Mouse (Mus musculus): ENCODE results near the gene Pdcl2.

Pdcl2 gene

DNA sequence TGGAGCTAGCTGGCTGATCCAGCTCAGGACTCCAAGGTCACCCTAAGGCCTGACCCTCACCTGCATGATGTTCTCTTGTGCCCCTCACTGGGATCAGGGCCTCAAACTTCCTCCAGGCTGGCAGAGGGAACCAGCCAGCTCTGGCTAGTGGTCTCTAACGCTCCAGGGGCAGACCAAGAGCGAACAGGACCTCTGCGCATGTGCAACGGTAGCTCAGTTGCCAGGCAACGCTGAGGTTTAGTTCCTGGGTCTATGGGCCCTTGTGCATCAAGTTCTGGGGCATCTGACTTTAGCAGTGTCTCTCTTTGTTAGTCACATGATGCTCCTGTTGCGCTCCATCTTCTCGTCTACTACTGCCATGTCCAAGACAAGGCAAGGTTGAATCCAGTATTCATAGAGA is at the start of gene Pdcl2:
Gene Pdcl2, minus strand, starts transcription at position 204 of the 400 bp plus-strand sequence.
- DNase-seq, result no peak

DNA sequence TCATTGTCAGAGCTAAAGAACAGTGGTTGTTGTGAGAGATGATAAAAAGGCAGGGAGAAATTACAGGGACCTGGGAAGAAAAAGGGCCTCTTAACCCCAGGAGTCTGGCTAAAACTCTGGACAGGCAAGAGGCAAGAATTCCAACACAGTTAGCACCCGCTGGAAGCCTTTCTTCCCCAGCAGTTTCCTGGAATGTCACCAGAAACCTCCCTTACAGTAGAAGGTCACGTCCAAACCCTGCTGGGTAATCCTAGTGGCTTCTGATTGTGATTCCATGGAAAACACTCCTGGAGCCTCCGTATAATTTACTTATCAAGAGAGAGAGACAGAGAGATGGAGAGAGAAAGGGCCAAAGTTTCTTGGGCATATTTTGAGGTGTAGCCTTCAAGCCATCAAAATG is 48.3 kb upstream of the Pdcl2 start:
- DNase-seq, result no peak

DNA sequence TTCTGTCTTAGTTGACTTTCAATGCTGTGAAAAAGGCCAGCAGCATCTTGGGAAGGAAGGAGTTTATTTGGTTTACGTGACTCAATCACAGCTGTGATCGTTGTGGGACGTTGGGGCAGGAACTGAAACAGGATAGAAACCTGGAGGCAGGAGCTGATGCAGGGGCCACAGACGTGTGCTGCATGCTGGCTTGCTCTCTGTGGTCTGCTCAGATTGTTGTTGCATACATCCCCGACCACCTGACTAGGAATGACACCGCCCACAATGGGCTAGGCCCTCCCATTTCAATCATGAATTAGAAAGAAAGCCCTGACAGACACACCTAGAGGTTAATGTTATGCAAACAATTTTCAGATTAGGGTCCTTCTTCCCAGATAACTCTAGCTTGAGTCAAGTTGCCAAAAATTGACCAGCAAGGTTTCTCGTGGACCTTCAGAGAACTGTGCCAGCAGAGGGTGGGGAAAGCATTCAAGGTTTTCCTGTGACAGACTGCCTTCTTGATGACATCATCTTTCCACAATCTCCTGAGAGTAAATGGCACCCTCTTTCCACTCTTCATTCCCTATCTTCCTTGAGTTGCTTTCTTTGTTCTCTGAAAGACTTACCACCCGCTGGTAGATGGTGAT is 38.4 kb upstream of the Pdcl2 start:
- no peak for DNase-seq

DNA sequence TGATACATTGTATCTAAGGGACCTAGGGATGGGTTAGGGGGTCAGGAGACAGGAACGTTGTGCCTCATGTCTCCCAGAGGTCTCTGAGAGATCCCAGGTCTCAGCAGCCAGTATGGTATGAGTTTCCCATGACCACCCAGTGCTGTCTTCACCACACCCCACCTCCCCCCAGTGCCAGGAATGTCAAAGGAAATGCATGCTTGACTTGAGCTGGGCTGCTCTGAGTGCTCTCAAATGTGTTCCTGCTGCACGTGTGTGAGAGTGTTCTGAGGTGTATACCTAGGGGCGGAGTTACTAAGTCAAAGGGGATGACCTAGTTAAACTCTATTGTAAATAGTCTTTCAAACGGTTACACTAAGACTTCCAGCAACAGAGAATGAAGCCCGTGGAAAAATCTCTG is 34.5 kb upstream of the Pdcl2 start:
- DNase-seq, result no peak

DNA sequence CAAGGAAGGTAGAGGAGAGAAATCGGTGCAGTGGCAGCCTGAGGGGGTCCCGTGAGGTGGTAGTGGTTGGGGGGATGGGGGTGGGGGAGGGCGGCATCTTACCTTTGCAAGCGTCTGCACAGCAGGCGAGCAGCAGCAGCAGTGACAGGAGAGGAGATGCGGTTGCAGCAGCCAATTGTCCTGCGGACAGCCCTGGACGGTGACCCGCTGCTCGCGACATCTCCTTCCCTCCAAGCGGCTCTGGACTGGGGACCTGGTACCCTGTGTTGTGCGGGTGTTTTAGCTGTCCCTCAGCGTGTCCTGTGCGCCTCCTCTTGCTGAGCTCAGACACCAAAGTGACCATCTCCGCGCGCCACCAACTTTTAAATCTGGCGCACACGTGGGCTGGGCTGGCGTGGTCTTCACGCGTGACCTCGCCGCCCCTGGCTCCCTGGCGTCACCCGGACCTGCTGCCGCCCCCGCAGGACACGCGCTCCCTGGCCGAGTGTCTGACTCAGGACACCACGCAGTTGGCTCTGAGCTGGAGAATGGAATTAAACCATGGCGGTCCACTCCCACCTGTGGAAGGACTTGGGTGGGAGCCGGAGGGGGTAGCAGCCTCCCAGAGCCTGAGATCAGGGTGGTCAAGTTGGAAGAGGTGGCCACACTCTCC is 32.6 kb upstream of the Pdcl2 start, which contains the start of gene Nmu:
Gene Nmu, minus strand, starts transcription at position 336 of the 652 bp plus-strand sequence.
- DNase-seq, result no peak

DNA sequence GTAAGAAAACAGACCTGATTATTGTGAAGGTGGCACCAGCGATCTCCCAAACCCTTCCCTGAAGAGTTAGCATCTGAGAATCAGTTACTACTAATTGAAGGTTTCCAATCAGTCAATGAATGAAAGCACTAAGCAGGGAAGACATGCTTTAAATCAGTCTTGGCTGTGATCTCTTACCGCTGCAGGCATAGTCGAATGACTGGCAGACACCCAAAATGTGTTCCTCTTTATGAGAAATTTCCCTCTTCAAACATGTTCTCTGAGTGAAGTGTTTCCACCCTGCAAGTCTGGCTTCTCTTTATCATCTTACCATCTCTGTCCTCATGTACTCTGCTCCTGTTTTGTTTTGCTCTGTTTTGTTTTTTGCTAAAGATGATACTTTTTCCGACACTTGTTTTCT is 29.8 kb upstream of the Pdcl2 start:
- no peak for DNase-seq

DNA sequence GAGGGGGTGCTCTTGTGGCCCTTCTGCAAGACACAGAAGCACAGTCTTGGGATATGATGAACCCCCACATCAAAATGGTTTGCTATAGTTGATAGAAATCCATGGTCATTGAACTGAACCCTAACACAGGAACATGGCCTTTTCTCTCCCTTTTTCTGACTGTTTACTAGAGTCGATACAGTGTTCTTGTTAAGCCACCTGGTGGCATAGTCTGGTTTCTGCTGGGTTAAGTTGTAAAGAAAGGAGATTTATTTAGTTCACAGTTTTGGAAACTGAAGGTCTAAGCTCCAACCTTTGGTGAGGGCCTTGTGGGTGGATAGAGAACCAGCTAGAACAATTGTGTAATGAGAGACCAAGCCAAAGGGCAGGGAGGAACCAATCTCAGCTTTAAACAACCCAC is 29.1 kb upstream of the Pdcl2 start:
- no peak for DNase-seq

DNA sequence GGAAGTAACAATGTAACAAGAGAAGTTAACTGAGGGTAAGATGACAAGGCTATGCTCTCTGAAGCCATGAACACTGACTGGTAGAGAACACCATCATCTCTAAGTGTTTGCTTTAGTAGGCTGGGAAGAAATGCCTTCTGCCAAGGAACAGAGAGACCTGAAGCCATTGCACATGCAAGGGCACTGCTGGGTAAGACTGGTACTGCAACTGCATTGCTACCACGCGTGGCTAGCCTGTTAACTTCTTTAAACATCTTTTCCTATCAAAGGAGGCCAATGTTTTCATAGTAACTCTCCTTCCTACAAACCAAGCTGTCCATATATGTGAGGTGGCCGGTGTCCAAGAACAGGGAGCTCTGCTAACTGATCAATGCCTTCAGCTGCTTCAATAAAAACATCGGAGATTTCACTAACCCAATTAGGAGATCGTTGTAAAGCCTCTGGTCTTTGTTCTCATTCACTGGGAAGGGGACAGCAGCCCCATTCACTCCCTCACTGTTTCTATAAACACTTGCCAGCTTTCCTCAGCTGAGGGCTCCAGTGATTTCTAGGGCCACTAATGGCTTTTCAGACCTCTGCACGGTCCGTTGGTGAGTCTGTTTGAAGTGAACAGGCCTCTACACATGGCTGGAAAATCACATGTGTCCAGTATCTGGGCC is 21.1 kb upstream of the Pdcl2 start:
- no peak for DNase-seq

DNA sequence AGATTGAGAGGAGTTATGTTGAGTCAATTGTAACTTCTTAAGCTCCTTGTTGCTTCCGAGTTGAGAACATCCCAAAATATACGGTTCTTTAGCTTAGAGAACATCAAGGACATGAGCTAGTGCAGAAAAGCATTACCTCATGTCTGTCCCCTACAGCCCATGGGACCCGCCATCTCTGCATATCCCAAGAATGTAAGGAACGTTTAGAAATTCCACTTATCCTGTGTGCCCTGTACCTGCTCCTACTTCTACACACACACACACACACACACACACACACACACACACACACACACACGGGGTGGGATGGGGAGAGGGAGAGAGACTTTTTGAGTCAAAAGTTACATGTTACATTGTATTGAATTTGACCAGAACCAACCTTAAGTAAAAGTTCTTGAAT is 20.6 kb upstream of the Pdcl2 start:
- no peak for DNase-seq

DNA sequence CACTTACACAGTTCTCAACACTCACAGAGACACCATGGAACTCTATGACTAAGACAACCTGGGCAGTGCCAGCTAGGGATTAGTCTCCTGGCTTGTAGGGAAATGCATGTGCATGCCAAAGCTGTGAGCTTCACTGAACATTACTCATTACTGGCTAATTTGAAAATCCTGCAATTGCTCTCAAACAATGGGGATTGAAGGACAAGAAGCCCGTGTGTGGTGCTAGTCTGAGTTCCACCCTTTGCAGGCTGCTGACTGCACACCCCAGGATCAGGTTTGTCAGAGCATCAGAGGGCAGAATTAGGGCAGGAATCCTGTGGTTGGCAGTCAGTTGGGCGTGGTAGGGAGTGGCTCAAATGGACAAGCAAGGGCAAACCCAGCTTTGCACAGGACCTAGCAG is 15.2 kb upstream of the Pdcl2 start:
- no peak for DNase-seq

DNA sequence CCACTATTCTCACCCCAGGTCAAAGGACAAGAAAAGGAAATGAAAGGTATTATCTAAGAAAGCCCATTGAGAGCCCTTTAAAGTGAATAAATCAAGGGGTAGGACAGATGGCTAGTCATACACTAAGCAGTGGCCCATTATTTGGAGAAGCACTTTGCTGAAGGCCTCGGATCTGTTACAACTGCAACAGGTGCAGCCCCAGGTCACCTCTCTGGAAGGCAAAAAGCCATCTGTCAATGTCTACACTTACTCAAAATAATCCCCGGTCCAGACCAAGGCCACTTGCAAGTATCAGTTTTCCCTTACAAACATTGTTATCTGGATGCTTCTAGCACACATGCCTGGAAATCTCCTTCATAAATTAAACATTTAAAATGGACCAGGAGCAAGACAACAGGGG is 10.0 kb upstream of the Pdcl2 start:
- DNase-seq, result no peak

DNA sequence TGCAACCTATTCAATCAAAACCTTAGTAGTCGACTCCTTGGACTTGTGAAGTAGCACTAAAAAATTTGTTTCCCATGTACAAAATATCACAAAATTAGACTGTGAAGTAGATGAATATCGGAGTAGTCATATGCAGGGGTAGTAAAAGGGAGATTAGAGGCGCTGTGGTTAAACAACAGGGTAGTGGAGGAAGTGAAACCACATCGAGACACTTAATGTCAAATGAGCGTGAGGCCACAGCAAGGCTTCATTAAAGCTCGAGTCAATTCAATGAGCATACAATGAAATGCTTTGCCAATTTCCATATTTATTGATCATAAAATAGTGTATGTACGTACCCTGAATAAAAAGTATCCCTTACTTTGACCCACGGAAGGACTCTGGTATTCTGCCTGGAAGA is 6.1 kb upstream of the Pdcl2 start:
- DNase-seq, result no peak

DNA sequence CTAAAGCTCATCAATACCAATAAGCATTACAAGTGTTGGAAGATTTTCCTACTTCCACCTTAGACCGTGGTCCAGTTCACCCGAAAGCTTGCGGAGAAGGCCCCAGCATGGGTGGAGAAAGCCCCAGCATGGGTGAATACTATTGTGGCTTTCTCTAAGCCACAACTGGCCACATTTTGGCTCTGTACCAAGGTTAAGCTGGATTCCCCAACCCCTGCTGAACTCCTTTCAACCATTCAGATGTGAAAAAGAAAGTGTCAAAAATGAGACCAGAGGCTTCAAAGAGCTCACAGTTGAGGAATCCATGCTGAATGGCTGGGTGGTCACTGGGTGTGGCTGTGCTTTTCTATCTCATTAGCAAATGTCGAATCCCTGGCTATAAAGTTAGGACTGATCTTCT is 2.9 kb upstream of the Pdcl2 start:
- no peak for DNase-seq

DNA sequence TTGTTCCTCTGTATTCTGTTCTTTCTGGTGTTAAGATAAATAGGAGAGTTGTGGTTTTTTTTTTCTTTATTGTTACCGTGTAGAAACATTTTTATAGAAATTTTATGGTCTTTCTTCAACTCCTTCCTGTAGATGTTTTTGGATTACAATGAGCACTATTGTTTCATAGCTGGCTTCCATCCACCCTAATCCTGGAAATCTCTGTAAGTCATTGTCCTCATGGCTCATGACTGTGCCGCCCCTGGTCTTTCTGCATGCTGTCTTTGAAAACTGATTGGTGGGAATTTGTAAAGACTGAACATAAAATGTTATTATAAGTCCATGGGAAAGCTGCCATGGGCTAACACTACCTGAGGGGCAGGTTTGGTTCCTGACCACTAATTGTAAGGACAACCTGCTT is 3.7 kb downstream of the Pdcl2 start:
- no peak for DNase-seq

DNA sequence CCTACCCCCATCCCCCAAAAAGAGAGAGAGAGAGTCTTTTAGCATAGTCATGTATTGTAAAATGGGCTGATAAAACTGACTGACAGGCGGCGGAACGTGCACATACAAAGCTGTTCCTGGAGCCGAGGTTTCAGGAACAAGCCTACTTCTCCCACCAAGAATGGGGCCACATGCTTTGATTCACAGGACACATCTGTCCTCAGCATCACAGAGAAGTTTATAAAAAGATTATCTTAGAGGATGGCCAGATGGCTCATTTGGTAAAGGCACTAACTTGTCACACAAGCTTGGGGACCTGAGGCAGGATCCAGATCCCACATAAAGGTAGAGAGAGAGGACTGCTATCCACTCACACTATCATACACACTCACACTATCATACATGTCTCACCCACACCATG is 5.8 kb downstream of the Pdcl2 start:
- DNase-seq, result no peak

DNA sequence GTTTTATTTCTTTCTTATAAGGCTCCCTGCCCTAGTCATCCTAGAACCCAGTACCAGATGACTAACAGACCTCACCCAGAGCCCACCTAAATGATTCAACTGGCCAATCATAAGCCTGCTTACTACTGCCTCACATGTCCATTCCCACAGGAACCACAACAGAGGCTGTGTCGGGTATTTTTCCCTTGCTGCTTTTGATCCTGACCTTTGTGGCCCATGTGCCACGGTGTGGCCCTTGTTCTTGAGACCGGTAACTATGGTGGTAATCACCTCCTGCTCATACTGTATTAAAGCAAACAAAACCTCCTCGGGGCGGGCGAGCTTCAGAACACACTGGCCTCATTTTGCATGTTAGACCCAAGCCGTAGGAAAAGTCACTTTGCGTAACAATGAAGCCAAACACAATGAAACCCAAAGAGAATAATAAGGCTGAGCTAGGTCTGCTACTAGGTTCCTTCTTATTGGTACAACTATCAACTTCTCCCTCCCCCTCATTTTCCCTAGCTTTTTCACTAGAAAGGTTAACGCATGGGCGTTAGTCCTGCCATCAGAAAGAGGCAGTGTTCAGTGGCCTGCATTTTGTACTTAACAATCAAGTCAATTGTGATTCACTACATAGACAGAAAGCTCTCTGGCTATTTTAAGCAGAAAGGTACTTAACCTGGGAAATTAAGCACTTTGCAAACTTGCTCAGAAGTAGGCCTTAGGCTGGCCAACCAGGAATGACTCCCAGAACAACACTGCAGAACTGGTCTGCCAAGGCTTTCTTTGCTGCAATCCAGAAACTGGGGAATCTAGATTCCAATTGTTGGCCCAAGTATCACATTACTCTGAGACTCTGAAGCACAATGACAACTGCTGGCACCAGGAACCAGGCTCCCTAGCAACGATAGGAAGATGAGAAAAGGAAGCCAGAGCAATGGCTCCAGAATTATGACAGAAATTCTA is 9.4 kb downstream of the Pdcl2 start:
- DNase-seq, result no peak

DNA sequence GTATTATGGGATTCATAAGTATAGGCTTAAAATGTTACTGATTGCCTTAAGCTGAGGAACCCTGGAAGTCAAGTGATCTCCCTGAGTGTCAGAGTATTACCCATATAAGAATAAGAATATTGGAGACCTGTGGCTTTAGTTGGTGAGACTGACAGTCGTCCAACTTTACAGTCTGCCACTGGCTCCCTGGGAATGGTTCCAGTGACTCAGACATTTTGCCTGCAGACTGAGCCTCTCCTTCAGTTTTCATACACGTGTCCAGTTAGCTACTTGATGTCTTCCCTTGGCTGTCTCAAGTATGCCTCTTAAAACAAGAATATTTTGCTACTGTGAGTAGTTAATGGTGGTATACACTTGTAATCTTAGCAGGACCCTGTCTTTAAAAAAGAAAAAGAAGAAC is 22.8 kb downstream of the Pdcl2 start:
- DNase-seq, result no peak

DNA sequence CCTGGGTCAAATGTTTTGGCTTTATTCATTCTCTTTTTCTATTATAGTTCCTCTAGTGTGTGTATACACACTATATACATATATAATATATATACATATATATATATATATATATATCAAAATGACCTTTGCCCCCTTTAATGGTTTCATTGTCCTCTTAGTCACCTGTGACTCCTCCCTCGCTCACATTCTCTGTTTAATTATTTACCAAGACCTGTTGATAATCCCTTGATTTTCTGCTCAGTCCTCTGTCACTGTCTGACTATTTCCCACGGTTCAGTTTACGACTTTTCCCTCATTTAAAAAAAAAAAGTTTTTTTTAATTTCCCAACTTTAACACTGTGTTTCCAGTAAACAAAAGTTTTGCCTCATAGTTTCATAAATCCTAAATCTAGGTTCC is 24.7 kb downstream of the Pdcl2 start:
- DNase-seq, result no peak

DNA sequence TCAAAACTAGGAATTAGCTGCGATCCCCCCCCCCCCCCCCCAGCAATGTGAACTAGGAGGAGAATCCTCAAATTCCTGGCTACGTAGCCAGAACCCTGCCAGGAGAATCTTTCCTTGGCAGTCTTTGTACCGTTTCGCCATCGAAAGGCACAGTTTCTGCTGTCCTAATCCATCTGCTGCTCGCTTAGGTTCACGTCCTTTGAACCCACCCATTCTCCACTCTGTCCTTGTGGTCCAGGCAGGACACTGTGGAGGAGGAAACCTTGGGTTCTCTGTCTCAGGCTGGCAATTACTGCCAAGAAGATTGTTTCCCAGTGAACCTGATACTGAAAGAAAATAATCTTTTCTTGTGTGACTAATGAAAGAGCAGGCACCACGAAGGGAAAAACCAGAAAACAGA is 25.3 kb downstream of the Pdcl2 start:
- DNase-seq, result no peak

DNA sequence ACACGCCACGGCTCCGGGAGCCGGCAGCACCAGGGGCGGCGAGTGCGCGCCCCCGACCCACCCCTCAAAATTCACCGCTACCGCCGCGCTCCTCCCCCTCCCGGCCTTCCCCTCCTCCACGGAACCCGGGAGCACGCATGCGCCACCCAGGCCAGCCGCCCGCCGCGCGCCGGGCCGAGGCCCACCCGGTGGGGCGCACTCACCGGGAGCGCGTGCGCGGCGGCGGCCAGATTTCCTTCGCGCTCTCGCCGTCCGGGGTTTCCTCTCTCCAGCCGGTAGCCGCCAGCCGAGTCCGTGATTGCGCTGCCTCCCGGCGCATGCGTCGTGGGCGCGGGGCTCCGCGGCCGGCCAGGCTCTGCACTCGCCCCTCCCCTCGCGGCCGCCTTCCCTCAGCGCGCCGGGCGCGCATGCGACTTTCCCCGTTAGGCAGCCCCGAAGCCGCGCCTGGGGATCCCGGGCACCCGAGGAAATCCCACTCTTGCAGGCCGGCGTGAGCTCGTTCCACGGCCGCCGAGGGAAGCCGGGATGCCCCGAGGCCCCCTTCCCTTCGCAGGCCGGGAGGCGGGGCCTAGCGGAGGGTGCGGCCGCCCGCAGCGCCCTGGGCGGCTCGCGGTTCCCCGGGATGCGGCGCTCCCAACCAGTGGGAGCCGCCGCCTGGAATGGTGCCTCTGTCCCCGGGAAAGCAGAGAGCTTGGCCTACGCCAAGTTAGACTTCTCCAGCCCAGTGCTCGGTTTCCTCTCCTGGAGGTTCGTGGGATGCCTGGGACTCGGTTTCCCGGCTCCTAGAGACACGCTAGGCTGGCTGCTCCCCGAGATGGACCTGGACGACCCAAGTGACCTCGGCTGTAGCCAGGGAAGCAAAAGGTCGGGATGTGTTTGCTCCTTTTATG is 26.3 kb downstream of the Pdcl2 start, which contains the start of gene Clock:
Gene Clock, minus strand, starts transcription at position 341 of the 890 bp plus-strand sequence.
- peak; percentile 80 to 89 for DNase-seq

DNA sequence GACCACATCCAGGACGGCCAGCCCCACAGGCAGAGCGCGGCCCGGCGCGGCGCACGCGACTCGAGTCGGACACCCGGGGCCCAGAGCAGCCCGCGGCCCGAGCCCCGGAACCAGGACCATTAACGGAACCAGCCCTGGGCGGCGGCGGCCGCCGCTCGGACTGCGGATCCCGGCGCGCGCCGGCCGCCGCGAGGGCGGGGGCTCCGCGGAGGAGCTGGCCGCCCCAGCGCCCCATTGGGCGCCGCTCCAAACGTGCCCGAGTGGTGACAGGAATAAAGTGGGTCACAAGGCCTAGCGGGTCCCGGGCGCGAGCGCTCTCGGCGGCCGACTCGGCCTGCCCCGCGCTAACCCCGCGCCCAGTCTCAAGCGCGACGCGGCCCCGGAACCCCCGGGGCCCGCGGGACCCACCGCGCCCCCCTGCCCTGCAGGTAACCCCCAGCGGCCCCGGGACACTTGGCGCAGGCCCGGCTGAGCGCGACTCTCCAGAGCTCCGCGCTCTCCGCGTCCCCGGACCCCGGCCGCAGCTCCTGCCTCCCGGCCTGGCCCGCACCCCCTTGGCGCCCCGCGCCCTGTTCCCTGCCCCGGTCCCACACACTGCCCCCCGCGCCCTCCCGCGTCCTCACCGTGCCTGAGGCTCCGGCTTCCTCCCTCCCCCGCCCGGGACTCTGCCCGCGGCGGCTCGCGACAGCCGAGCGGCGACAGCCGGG is 27.1 kb downstream of the Pdcl2 start:
- peak; percentile 59 to 70 for DNase-seq

DNA sequence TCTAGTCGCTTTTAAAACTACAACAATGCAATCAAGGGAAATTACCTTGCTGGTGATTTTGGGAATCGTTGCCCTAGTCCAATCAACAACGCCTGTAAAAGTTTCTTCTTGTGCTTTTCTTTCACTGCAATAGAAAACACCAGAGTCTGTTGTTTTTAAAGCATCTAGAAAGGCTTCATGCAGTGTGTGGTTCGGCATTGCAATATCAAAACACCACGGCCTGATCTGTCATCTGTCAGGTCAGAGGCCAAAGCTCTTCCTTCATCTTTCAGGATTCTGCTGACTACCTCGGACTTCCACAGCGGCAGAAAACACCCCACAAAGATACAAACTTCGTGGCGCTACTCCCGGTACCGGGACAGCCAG is 27.6 kb downstream of the Pdcl2 start:
- DNase-seq, result no peak
